Mouse (Mus musculus) lung, postnatal 0 days (tissue): Measurements from ENCODE around the gene Mfrp.
A peak's percentile ranks its signal among the peaks of the same experiment; 100 is the strongest.

Experiments
- CTCF ChIP-seq: IDR thresholded peaks from 2 replicates; pipeline ENCODE4 v1.5.1; 2016; ENCODE audit warnings: antibody characterized with exemption, mild to moderate bottlenecking
- EP300 ChIP-seq: IDR thresholded peaks from 2 replicates; pipeline ENCODE4 v1.6.1; 2016; ENCODE audit warnings: antibody characterized with exemption, mild to moderate bottlenecking, control low read depth

- peak; percentile 28 for TF ChIP-seq CTCF
- no peak for TF ChIP-seq EP300
Measured at GRCm38 (mm10) chr9:44107110-44107509, 5.6 kb downstream of the Mfrp start, which contains the start of gene C1qtnf5.
